Mouse (Mus musculus): Measurements from ENCODE around the gene Apob.
"Not testable (repeated sequence)": the region's sequence is repeated elsewhere in the genome, so short reads cannot be mapped to it uniquely, and the experiment has no call there.

The Apob gene

DNA sequence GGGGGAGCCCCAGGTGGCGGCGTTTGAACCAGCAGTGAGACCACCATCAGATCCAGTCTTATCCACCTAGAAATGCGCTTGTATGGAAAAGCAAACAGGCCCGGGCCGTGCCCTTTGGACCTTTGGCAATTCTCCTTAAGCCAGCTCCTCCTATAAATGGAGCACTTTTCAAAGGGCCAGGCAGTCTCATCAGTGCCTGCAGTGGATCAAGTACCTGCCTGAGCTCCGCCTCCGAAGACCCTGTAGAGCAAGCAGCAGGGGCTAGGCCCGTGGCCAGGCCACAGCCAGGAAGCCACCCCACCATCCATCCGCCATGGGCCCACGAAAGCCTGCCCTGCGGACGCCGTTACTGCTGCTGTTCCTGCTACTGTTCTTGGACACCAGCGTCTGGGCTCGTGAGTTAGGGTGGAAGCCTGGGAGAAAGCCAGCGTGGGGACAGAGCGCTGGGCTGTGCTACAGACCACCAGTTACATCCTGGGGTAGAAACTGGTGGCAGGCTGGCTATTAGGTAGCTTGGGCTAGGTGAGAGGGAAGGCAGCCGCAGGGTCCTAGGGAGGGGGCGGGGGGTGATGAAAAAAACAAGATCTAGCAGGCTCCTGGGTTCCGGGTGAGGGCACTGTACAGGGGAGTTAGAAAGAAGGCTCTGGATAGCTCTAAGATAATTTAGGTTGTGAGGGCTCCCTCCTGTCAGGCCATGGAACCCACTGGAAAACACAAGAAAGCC, at the start of gene Apob:
TSS of gene Apob (plus strand) at position 183 of the 724 bp plus-strand sequence.
- no peak for DNase-seq (ENCODE audit: low spot score)

- no peak for DNase-seq (ENCODE audit: low spot score)
These were observed 45.0 kb upstream of the Apob start for GRCm38 (mm10) chr12:7932405-7932920.

GRCm38 (mm10) chr12:7950098-7950745, 27.2 kb upstream of the Apob start:
- DNase-seq (ENCODE audit: low spot score), result no peak

DNA sequence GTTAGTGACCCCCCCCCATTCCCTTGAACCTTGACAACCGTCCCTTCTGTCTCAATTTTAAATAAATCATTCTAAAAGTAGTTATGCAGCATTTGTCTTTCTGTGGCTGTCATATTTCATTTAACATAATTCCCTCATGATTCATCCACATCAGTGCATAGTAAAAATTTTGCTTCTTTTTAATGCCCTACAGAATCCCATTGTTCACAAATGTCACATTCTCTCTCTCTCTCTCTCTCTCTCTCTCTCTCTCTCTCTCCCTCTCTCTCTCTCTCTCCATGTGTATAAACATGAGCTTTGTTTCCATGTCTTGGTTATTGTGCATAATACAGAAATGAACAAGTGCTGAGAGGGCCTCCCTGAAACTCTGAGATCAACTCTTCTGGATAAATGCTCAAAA, 18.6 kb upstream of the Apob start:
- no peak for DNase-seq (ENCODE audit: low spot score)

GRCm38 (mm10) chr12:7959310-7959918, 18.0 kb upstream of the Apob start:
- DNase-seq (ENCODE audit: low spot score), result no peak

DNA sequence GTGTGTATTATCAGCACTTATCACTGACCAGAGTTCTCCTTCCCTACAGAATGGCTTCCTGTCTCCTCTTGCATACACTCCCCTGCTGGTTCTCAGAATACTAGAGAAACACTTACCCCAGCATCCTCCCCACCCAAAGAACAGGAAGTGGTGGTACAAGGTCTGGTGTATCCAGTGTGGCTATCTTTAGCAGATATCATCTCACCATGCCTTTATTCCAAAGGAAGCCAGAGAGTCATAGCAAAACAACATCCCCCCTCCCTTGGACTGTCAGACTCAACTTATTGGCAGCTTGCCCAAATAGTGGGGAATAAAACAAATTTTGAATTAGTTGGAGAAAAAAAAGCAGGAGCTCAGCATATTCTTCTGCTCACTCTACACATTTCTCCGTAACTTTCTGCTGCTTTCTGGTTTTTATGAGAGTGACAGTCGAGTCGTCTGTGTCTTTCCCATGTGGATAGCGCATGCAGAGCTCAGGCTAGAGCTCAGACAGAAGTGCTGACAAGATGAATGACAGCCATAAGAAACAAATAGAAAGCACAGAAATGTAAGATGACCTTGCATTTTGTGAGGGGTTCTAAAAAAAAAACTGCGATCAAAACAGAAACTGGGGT, 15.0 kb upstream of the Apob start:
- no peak for DNase-seq (ENCODE audit: low spot score)

GRCm38 (mm10) chr12:7967221-7967620, 10.2 kb upstream of the Apob start:
- no peak for DNase-seq (ENCODE audit: low spot score)

- no peak for DNase-seq (ENCODE audit: low spot score)
These were observed 7.1 kb upstream of the Apob start for GRCm38 (mm10) chr12:7970301-7970700.

GRCm38 (mm10) chr12:7970817-7971216, 6.6 kb upstream of the Apob start:
- DNase-seq (ENCODE audit: low spot score), result no peak

GRCm38 (mm10) chr12:7971736-7972135, 5.7 kb upstream of the Apob start:
- no peak for DNase-seq (ENCODE audit: low spot score)

GRCm38 (mm10) chr12:7973773-7974322, 3.6 kb upstream of the Apob start:
- no peak for DNase-seq (ENCODE audit: low spot score)

DNA sequence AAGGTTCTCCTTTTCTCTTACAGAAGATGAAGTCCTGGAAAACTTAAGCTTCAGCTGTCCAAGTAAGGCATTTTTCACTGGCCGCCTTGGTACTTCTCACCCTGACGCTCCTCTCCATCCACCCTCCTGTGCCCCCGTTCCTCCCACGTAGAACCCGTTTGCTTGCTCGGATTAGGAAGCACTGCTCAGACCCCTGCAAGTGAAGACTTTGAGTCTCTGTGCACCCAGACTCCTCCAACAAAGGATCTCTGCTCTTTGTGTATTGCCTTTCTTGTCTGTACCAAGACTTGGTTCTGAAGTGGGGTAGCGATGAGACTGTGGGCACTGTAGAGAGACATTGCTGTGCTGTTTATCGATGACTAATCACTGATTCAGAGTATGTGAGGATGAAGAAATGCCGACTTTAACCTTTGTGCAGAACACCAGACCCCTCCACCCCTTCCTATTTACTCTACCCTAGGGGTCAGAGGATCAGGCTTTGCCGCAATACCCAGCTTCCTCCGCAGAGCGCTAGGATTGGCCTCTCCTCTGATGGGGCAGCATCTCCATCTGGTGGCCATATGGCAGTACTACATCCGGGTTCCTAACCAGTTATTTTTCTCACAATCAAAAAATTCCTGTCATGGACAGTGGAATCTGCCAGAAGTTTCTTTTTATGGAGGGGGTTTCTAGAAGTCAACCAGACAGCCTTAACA, 889 bp downstream of the Apob start:
- DNase-seq (ENCODE audit: low spot score), result peak; percentile 0

DNA sequence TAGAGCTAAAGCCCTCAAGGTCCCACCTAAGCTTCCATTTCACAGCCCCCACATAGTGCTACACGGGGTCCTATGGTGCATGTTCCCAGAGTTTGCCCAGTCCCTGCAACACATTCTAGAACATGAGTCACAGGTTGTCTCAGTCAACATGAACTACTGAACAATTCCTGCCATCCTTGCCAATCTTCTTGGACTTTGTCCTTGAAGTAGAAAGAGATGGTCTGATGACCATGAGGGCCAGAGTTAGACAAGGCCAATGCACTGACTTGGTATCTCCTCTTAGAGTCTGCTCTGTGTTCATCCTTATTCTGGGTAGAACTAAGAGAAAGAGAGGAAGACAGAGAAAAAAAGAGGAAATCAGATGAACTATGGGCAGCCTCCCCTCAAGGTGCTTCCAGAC, 7.0 kb downstream of the Apob start:
- DNase-seq (ENCODE audit: low spot score), result no peak

DNA sequence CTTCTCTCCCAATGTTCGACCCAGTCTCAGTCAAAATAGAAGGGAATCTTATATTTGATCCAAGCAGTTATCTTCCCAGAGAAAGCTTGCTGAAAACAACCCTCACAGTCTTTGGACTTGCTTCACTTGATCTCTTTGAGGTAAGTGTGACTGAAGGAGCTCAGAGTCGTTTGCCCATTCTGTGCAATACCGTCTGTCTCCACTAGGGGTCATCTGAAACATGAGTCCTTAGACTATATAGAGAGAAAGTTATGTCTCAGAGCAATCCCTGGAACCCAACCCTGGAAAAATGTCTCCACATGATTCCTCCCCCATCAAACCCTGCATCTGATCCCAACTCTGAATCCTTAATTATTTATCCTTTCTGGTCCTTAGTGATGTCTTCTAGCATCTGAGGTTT, 13.4 kb downstream of the Apob start:
- DNase-seq (ENCODE audit: low spot score), result peak; percentile 8

- DNase-seq (ENCODE audit: low spot score), result no peak
These were observed 14.1 kb downstream of the Apob start for GRCm38 (mm10) chr12:7991570-7991969.

GRCm38 (mm10) chr12:8020931-8021330, 43.5 kb downstream of the Apob start:
- DNase-seq (ENCODE audit: low spot score), result no peak

DNA sequence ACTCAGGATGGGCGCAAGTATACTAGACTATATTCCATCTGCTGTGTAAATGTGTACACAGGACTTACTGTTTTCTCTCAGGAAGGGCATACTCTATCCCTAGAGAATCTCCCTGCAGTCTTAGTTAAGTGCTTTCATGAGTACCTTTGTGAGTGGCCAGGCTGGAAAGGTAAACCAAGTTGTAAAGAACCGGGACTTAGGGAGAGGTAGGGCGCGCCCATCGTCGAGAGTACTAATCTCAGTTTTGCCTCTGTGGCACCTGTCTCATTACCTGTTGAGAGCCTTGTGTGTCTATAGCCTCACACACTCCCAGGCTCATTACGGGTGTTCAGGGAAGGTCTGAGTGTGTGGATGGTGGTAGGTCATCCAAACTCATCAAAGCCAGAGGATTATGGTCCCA, 52.1 kb downstream of the Apob start:
- no peak for DNase-seq (ENCODE audit: low spot score)

- DNase-seq (ENCODE audit: low spot score), result no peak
These were observed 52.6 kb downstream of the Apob start for GRCm38 (mm10) chr12:8030057-8030456.

DNA sequence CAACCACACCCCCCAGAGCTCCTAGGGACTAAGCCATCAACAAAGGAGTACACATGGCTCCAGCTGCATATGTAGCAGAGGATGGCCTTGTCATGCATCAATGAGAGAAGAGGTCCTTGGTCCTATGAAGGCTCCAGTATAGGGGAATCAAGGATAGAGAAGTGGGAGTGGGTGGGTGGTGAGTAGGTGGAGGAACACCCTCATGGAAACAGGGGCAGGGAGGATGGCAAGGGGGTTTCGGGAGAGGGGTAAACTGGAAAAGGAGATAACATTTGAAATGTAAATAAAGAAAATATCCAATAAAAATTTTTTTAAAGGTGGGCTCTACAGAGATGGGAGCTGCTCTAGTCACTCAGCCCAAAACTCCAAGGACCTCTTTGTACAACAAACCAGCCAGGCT, 53.7 kb downstream of the Apob start:
- not testable (repeated sequence) for DNase-seq (ENCODE audit: low spot score)

DNA sequence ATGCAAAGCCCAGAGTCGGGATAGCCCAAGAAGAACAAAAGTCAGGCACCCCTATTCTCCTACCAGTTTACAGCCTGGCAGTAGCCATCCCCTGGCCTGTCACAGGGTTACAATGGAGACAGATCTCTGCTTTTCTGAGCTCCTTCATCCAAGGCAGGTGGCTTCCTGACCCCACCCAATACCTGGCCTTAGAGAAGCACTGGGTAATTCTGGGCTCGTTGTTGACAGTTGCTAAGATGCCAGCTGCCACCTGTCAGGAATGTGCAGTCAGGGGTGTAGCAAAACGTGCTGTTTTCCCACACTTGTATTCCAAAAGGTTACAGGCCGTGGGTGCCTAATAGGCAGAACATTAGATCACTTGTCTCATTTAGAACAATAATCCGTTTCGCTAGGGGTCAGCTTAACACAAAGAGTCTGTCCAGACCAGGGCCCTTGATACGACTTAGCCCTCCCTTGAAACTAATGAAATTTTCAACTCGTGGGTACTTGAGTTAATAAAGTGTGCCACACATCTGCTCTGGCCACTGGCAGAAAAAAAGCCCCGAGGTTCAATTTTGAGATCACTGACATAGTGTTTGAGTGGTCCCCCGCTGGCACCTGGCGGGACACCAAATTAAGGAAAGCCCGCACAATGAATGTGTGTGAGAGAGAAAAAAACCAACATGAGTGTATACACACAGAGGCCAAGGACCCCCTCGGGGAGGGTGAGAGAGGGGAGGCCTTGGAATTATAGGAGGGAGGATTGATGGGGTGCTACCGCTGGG, 54.3 kb downstream of the Apob start:
- no peak for DNase-seq (ENCODE audit: low spot score)

DNA sequence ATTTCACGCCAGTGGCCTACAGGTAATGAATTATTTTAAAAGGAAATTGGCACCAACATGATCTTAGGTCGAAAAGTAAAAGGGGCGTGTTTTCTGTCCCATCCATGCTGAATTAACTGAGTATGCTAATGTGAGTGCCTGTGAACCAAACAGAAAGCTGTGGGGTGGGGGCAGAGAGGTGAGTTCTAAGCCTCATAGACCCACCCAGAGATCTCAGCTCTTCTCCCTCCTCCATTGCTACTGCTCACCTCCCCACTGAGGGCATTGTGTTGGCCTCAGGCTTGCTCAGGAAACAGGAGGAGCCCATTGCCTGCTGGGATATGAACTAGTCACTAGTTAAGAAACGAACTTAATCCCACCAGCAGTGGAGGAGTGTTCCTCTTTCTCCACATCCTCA, 54.9 kb downstream of the Apob start:
- no peak for DNase-seq (ENCODE audit: low spot score)
